Mouse (Mus musculus) ES-Bruce4 (cell line): ENCODE data around the gene Gsto2.

ENCODE experiments used
- CTCF ChIP-seq: IDR thresholded peaks from one replicate; pipeline ENCODE4 v1.8.1; 2011; ENCODE audit warnings: low read depth, low read length
- POLR2A ChIP-seq: IDR thresholded peaks from one replicate; pipeline ENCODE4 v1.8.1; 2011; ENCODE audit warnings: low read length; ENCODE audit not compliant: insufficient read depth

DNA sequence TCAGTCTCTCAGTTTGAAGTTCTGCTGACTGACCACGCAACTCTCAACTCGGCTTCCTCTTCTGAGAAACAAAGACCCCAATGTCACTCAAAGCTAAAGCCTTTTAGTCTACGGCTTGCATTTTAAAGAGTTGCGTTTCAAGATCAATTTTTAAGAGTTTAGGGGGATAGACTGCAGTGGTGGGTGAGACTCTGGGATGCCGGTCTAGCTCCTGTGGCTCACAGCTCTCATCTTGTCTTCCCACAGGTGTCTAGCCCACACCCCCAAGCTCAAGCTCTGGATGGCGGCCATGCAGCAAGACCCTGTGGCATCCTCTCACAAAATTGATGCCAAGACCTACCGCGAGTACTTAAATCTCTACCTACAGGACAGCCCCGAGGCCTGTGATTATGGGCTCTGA lies 1.3 kb upstream of the Gsto2 start:
- TF ChIP-seq CTCF (no peak), POLR2A (no peak)
